Mouse (Mus musculus) MEL (cell line): ENCODE data around the gene Liph. TPM values are rescaled to one million over a fixed set of nuclear protein-coding genes. Genes with fewer than 3 reads are reported as not detected.

ENCODE experiments used
- DNase-seq: peaks from one replicate; pipeline ENCODE4 v3.0.0; 2011; ENCODE audit warnings: low read depth, low spot score
- H3K27ac ChIP-seq: 2 replicates; pipeline ENCODE4 v1.5.1; 2012; ENCODE audit warnings: low read depth, mild to moderate bottlenecking, control low read depth, low read length, moderate library complexity; ENCODE audit not compliant: control insufficient read depth
- H3K27me3 ChIP-seq, 2 experiments: fragments of 150-350 bp in 1 of 2; sonication (generic) in 1 of 2; 2 replicates each; pipeline ENCODE4 v1.6.1; 2012; ENCODE audit warnings: low read length in 2 of 2, mild to moderate bottlenecking in 2 of 2, improper control_type of control experiment in 1 of 2, moderate library complexity in 1 of 2; ENCODE audit not compliant: insufficient read depth in 2 of 2, control insufficient read depth in 1 of 2
- H3K36me3 ChIP-seq, 2 experiments: 2 replicates each; pipeline ENCODE4 v1.6.1; 2012 to 2014; ENCODE audit warnings: low read length in 2 of 2, improper control_type of control experiment in 1 of 2, inconsistent platforms in 1 of 2, mild to moderate bottlenecking in 1 of 2; ENCODE audit not compliant: insufficient read depth in 2 of 2, control insufficient read depth in 1 of 2
- H3K4me1 ChIP-seq, 2 experiments: fragments of 150-350 bp in 1 of 2; sonication (generic) in 1 of 2; 2 replicates each; pipeline ENCODE4 v1.6.1; 2012; ENCODE audit warnings: low read length in 2 of 2, improper control_type of control experiment in 1 of 2, mild to moderate bottlenecking in 1 of 2; ENCODE audit not compliant: insufficient read depth in 2 of 2, control insufficient read depth in 1 of 2
- H3K4me3 ChIP-seq, 2 experiments: fragments of 150-350 bp in 1 of 2; sonication (generic) in 1 of 2; 2 replicates each; pipeline ENCODE4 v1.5.1; 2012; ENCODE audit warnings: low read depth in 2 of 2, low read length in 2 of 2, mild to moderate bottlenecking in 2 of 2, moderate library complexity in 2 of 2, control low read depth in 1 of 2, improper control_type of control experiment in 1 of 2; ENCODE audit not compliant: control insufficient read depth in 1 of 2, insufficient read depth in 1 of 2
- H3K79me2 ChIP-seq: 2 replicates; pipeline ENCODE4 v1.6.1; 2012; ENCODE audit warnings: mild to moderate bottlenecking, low read length, moderate library complexity; ENCODE audit not compliant: control insufficient read depth, poor library complexity, insufficient read depth
- H3K9ac ChIP-seq: 2 replicates; pipeline ENCODE4 v1.6.1; 2012; ENCODE audit warnings: low read depth, mild to moderate bottlenecking, control low read depth, low read length, moderate library complexity; ENCODE audit not compliant: control insufficient read depth, poor library complexity, severe bottlenecking
- H3K9me3 ChIP-seq: fragments of 150-350 bp; sonication (generic); replicated peaks from 2 replicates; pipeline ENCODE4 v1.6.1; 2012; ENCODE audit warnings: mild to moderate bottlenecking, low read length, improper control_type of control experiment, moderate library complexity; ENCODE audit not compliant: insufficient read depth
- BHLHE40 ChIP-seq: IDR thresholded peaks from 2 replicates; pipeline ENCODE4 v1.6.1; 2012; ENCODE audit warnings: low read depth, mild to moderate bottlenecking, inconsistent platforms, low read length, improper control_type of control experiment, borderline replicate concordance
- CHD1 ChIP-seq: IDR thresholded peaks from 2 replicates; pipeline ENCODE4 v1.6.1; 2012; ENCODE audit warnings: low read depth, mild to moderate bottlenecking, inconsistent platforms, low read length, improper control_type of control experiment
- CTCF ChIP-seq, 3 experiments: IDR thresholded peaks in 2 of 3; conservative IDR thresholded peaks in 1 of 3; 2 replicates each; pipeline ENCODE4 v1.5.1; 2011 to 2012; ENCODE audit warnings: low read length in 3 of 3, low read depth in 2 of 3, mild to moderate bottlenecking in 2 of 3, improper control_type of control experiment in 1 of 3, inconsistent platforms in 1 of 3, mixed read lengths in 1 of 3, moderate library complexity in 1 of 3; ENCODE audit not compliant: control insufficient read depth in 1 of 3, insufficient read depth in 1 of 3, poor library complexity in 1 of 3, severe bottlenecking in 1 of 3
- E2F4 ChIP-seq: IDR thresholded peaks from 2 replicates; pipeline ENCODE4 v1.6.1; 2011; ENCODE audit warnings: low read depth, low read length, improper control_type of control experiment, borderline replicate concordance
- ELF1 ChIP-seq: IDR thresholded peaks from 2 replicates; pipeline ENCODE4 v1.6.1; 2014; ENCODE audit warnings: low read depth, mild to moderate bottlenecking, inconsistent platforms, low read length, improper control_type of control experiment, moderate library complexity
- GABPA ChIP-seq: IDR thresholded peaks from 2 replicates; pipeline ENCODE4 v1.6.1; 2012; ENCODE audit warnings: low read depth, mild to moderate bottlenecking, inconsistent platforms, low read length, improper control_type of control experiment, moderate library complexity
- GATA1 ChIP-seq: IDR thresholded peaks from 2 replicates; pipeline ENCODE4 v1.6.1; 2011; ENCODE audit warnings: low read depth, low read length, improper control_type of control experiment
- JUND ChIP-seq: IDR thresholded peaks from 2 replicates; pipeline ENCODE4 v1.6.1; 2011; ENCODE audit warnings: low read depth, mild to moderate bottlenecking, improper control_type of control experiment, low read length
- MAFK ChIP-seq: IDR thresholded peaks from 2 replicates; pipeline ENCODE4 v1.6.1; 2011; ENCODE audit warnings: low read depth, mild to moderate bottlenecking, low read length, improper control_type of control experiment, borderline replicate concordance
- MAX ChIP-seq: IDR thresholded peaks from 2 replicates; pipeline ENCODE4 v1.6.1; 2011; ENCODE audit warnings: low read length, improper control_type of control experiment
- MAZ ChIP-seq: IDR thresholded peaks from 2 replicates; pipeline ENCODE4 v1.6.1; 2012; ENCODE audit warnings: low read depth, mild to moderate bottlenecking, inconsistent platforms, low read length, improper control_type of control experiment
- MEF2A ChIP-seq: IDR thresholded peaks from 2 replicates; pipeline ENCODE4 v1.6.1; 2014; ENCODE audit warnings: low read depth, mild to moderate bottlenecking, inconsistent platforms, low read length, improper control_type of control experiment; ENCODE audit not compliant: poor library complexity, insufficient replicate concordance, severe bottlenecking; ENCODE audit errors: extremely low read depth
- MXI1 ChIP-seq: IDR thresholded peaks from 2 replicates; pipeline ENCODE4 v1.6.1; 2011; ENCODE audit warnings: mild to moderate bottlenecking, low read depth, low read length, improper control_type of control experiment
- MYC ChIP-seq: IDR thresholded peaks from 2 replicates; pipeline ENCODE4 v1.6.1; 2011; ENCODE audit warnings: low read depth, mild to moderate bottlenecking, low read length, improper control_type of control experiment, moderate library complexity
- NRF1 ChIP-seq: IDR thresholded peaks from 2 replicates; pipeline ENCODE4 v1.6.1; 2014; ENCODE audit warnings: low read depth, mild to moderate bottlenecking, inconsistent platforms, low read length, improper control_type of control experiment, moderate library complexity; ENCODE audit not compliant: poor library complexity, insufficient read depth, severe bottlenecking
- RAD21 ChIP-seq: IDR thresholded peaks from 2 replicates; pipeline ENCODE4 v1.6.1; 2011; ENCODE audit warnings: mild to moderate bottlenecking, low read depth, low read length, improper control_type of control experiment
- RCOR1 ChIP-seq: IDR thresholded peaks from 2 replicates; pipeline ENCODE4 v1.6.1; 2012; ENCODE audit warnings: low read depth, mild to moderate bottlenecking, inconsistent platforms, low read length, improper control_type of control experiment
- SIN3A ChIP-seq: IDR thresholded peaks from 2 replicates; pipeline ENCODE4 v1.6.1; 2012; ENCODE audit warnings: low read length, improper control_type of control experiment, inconsistent platforms
- SMC3 ChIP-seq: IDR thresholded peaks from 2 replicates; pipeline ENCODE4 v1.6.1; 2011; ENCODE audit warnings: low read depth, low read length, improper control_type of control experiment
- TAL1 ChIP-seq: IDR thresholded peaks from 2 replicates; pipeline ENCODE4 v1.6.1; 2012; ENCODE audit warnings: mild to moderate bottlenecking, inconsistent platforms, low read length, moderate library complexity, mixed read lengths
- TBP ChIP-seq: IDR thresholded peaks from 2 replicates; pipeline ENCODE4 v1.8.0; 2011; ENCODE audit warnings: low read depth, low read length, improper control_type of control experiment
- TCF12 ChIP-seq: IDR thresholded peaks from 2 replicates; pipeline ENCODE4 v1.6.1; 2014; ENCODE audit warnings: low read depth, mild to moderate bottlenecking, inconsistent platforms, low read length, improper control_type of control experiment, moderate library complexity
- UBTF ChIP-seq: IDR thresholded peaks from 2 replicates; pipeline ENCODE4 v1.6.1; 2012; ENCODE audit warnings: low read depth, mild to moderate bottlenecking, inconsistent platforms, low read length, improper control_type of control experiment, moderate library complexity, borderline replicate concordance; ENCODE audit not compliant: insufficient read depth
- ZKSCAN1 ChIP-seq: IDR thresholded peaks from 2 replicates; pipeline ENCODE4 v1.6.1; 2012; ENCODE audit warnings: low read depth, mild to moderate bottlenecking, inconsistent platforms, low read length, improper control_type of control experiment, moderate library complexity
- polyA plus RNA-seq, 2 experiments: library from polyadenylated mRNA; stranded (reverse) in 1 of 2; unstranded in 1 of 2; fragments of >175 nt in 1 of 2; fragments of >200 nt in 1 of 2; gene quantifications; 2 replicates each; pipeline versions ENCODE4 v1.2.1 to v1.2.4; 2012; ENCODE audit warnings: low replicate concordance in 2 of 2, low read depth in 1 of 2; ENCODE audit not compliant: insufficient read length in 2 of 2, insufficient read depth in 1 of 2, missing spikeins in 1 of 2
- total RNA-seq: library from RNA; depleted of rRNA; stranded (reverse); fragments of 300-350 nt; gene quantifications from 2 replicates; pipeline ENCODE4 v1.2.3, GENCODE M21; 2012

The Liph gene
- total and polyA plus RNA-seq, 3 experiments, result not detected

- peak; percentile 100 for TF ChIP-seq MXI1
- no peak for TF ChIP-seq CTCF (IDR thresholded peaks at IDR 0.05 in 2 of 3, conservative IDR thresholded peaks at IDR 0.05 in 1 of 3; ENCODE audit: control insufficient read depth in 1 of 3, insufficient read depth in 1 of 3, low read depth in 2 of 3, low read length in 3 of 3, poor library complexity in 1 of 3, severe bottlenecking in 1 of 3)
- TF ChIP-seq MYC, result peak; percentile 94
- TF ChIP-seq TBP, result peak; percentile 57
- TF ChIP-seq GATA1, result no peak
- TF ChIP-seq BHLHE40, result no peak
- TF ChIP-seq RCOR1, result no peak
- no peak for TF ChIP-seq JUND
- peak; percentile 82 for TF ChIP-seq NRF1
- no peak for TF ChIP-seq CHD1
- 0 out of 2 replicates have a peak, but pooled peaks have one; percentile 49 for TF ChIP-seq MAZ
- TF ChIP-seq ELF1, result peak; percentile 95
- no peak for TF ChIP-seq ZKSCAN1
- peak; percentile 77; the same call in 1 of the 2 replicates for TF ChIP-seq E2F4
- TF ChIP-seq TCF12, result peak; percentile 54; the same call in 1 of the 2 replicates
- peak; percentile 98 for TF ChIP-seq MAX
- TF ChIP-seq TAL1, result no peak
These were observed 13.7 kb upstream of the Liph start, which contains the start of gene Senp2 (continued) for GRCm38 (mm10) chr16:22009099-22009584.

GRCm38 (mm10) chr16:22001606-22002005 lies 6.1 kb upstream of the Liph start:
- Histone ChIP-seq H3K27ac (no peak overlapping the region), H3K9ac (no peak overlapping the region), H3K79me2 (no peaks in the 10 kb centered on the region), H3K9me3 (no peaks in the 10 kb centered on the region), H3K27me3 (peaks cover 3 to 4% of the 10 kb centered on the region in 2 experiments; a peak in 3 of 4 replicates), H3K4me3 (no peak overlapping the region), H3K36me3 (peaks cover 0 to 11% of the 10 kb centered on the region in 2 experiments; a peak in 2 of 4 replicates), H3K4me1 (peaks cover 5 to 10% of the 10 kb centered on the region in 2 experiments)
- TF ChIP-seq SIN3A (no peak), GABPA (no peak)
- DNase-seq, result no peak

- H3K36me3 ChIP-seq, result peaks cover 0 to 15% of the 10 kb centered on the region in 2 experiments; a peak in 2 of 4 replicates
- no peaks in the 10 kb centered on the region for H3K9me3 ChIP-seq
- H3K4me3 ChIP-seq, result no peak overlapping the region
- H3K9ac ChIP-seq, result no peak overlapping the region
- H3K27ac ChIP-seq, result no peak overlapping the region
- peaks cover 5 to 13% of the 10 kb centered on the region in 2 experiments for H3K4me1 ChIP-seq
- TF ChIP-seq MEF2A (no peak), UBTF (no peak), MAFK (no peak), CTCF (IDR thresholded peaks at IDR 0.05 in 2 of 3, conservative IDR thresholded peaks at IDR 0.05 in 1 of 3; ENCODE audit: control insufficient read depth in 1 of 3, insufficient read depth in 1 of 3, low read depth in 2 of 3, low read length in 3 of 3, poor library complexity in 1 of 3, severe bottlenecking in 1 of 3) (peak in 2 of 3 experiments; percentile 35 to 36; a peak in 3 of 6 replicates), MXI1 (no peak), RAD21 (peak; percentile 36), SMC3 (peak; percentile 14; the same call in 1 of the 2 replicates)
- H3K79me2 ChIP-seq, result no peaks in the 10 kb centered on the region
- peaks cover 3 to 4% of the 10 kb centered on the region in 2 experiments; a peak in 3 of 4 replicates for H3K27me3 ChIP-seq
- no peak for DNase-seq
These were observed 5.7 kb upstream of the Liph start for GRCm38 (mm10) chr16:22001172-22001571.
